11 mouse cellular contexts compared by ENCODE assay signal in the genomic region with DNA sequence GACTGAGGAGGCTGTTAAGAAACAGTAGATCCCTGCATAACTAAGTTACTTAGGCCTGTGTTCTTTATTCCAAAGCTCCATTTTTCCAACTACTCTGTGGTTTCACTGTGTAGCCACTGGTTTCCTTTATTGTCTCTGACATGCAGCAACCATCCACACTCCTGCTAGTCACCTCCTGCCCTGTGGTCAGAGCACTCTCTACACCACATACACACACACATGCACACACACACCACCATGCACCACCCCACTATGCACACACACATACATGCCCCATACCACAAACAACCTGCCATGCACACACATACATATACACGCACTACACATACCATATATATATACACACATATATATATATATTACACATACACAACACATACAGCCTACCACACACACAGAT.
"Had no signal": no experiment of that assay in that cellular context is flagged by ENCODE, and none has a peak within 500 bp of the region (broad histone marks: within the 10 kb centered on the region; RNA-seq: fewer than 3 reads in every experiment).

No protein-coding gene starts in this region.

- H3K4me3 ChIP-seq: intestine, embryonic 15.5 days; left cerebral cortex, adult 2 months; limb, embryonic 12.5 days; liver, embryonic 15.5 days; midbrain, embryonic 12.5 days had no signal

- H3K27ac ChIP-seq: intestine, embryonic 15.5 days; left cerebral cortex, adult 2 months; limb, embryonic 12.5 days; liver, embryonic 15.5 days; midbrain, embryonic 12.5 days; stomach, postnatal 0 days had no signal

- H3K27me3 ChIP-seq: intestine, embryonic 15.5 days; limb, embryonic 12.5 days; liver, embryonic 15.5 days; midbrain, embryonic 12.5 days had no signal

- H3K4me1 ChIP-seq: intestine, embryonic 15.5 days; limb, embryonic 12.5 days; liver, embryonic 15.5 days; midbrain, embryonic 12.5 days had no signal

- DNase-seq: kidney, adult 18-20 months; kidney, postnatal 25 days; lung, adult 2 months; lung, postnatal 36 days; thymus, postnatal 14 days had no signal

- H3K4me2 ChIP-seq: intestine, embryonic 15.5 days; limb, embryonic 12.5 days; liver, embryonic 15.5 days; midbrain, embryonic 12.5 days had no signal

- H3K9me3 ChIP-seq: intestine, embryonic 15.5 days; limb, embryonic 12.5 days; liver, embryonic 15.5 days; midbrain, embryonic 12.5 days had no signal

- H3K9ac ChIP-seq: intestine, embryonic 15.5 days; limb, embryonic 12.5 days; liver, embryonic 15.5 days; midbrain, embryonic 12.5 days had no signal

- H3K36me3 ChIP-seq: intestine, embryonic 15.5 days; limb, embryonic 12.5 days; liver, embryonic 15.5 days; midbrain, embryonic 12.5 days had no signal
